ENCODE assay signal across 8 mouse cellular contexts in genomic region chr7:49245537-49246239, GRCm38 (mm10).
DNase-seq lines count a peak whose midpoint lies in the region; ATAC-seq and TF ChIP-seq lines count a peak whose summit lies in the region.

No protein-coding gene starts in this region.

- H3K36me3 ChIP-seq in hindbrain, postnatal 0 days (ENCODE audit: insufficient read depth, low read length) = no peaks in the 10 kb centered on the region

- H3K27ac ChIP-seq in gastrocnemius, adult 2 months = peak overlapping the region; percentile 87
- peak overlapping the region; percentile 84 for H3K27ac ChIP-seq in hindbrain, postnatal 0 days

- peak; percentile 11; the same call in 1 of the 2 replicates for TF ChIP-seq CTCF in gastrocnemius, adult 2 months (IDR thresholded peaks at IDR 0.05)
- TF ChIP-seq CTCF in hindbrain, postnatal 0 days (IDR thresholded peaks at IDR 0.05; ENCODE audit: low read depth) = no peak

- WGBS in hindbrain, postnatal 0 days = under 1% methylated on average over 62 of the region's 68 CpGs

- no peaks in the 10 kb centered on the region for H3K9me3 ChIP-seq in hindbrain, postnatal 0 days (ENCODE audit: low read length)

- peak; percentile 58 for DNase-seq in adipocyte (ENCODE audit: low spot score)
- peak; percentile 97 for DNase-seq in gastrocnemius, adult 2 months
- peak; percentile 98 for DNase-seq in hindbrain, postnatal 0 days (ENCODE audit: low spot score)
- DNase-seq in left cerebral cortex, adult 8-10 months (ENCODE audit: low spot score in 2 of 2) = peak; percentile 82 to 89
- DNase-seq in right cerebral cortex, adult 18-20 months = peak; percentile 95
- peak; percentile 86 for DNase-seq in urinary bladder, adult 2 months (ENCODE audit: low spot score)

- peak overlapping the region; percentile 69 for H3K9ac ChIP-seq in hindbrain, postnatal 0 days (replicated peaks; ENCODE audit: low read length)

- H3K27me3 ChIP-seq in hindbrain, postnatal 0 days (ENCODE audit: insufficient read depth, low read length) = no peaks in the 10 kb centered on the region

- peak; percentile 81 for ATAC-seq in common myeloid progenitor, adult 5-6 weeks (replicated peaks; ENCODE audit: low read depth, poor library complexity, severe bottlenecking)
- ATAC-seq in hindbrain, postnatal 0 days = peak; percentile 95
- peak; percentile 88 for ATAC-seq in megakaryocyte, adult 5-6 weeks (ENCODE audit: poor library complexity, severe bottlenecking)

- peaks cover 27% of the 10 kb centered on the region for H3K4me1 ChIP-seq in hindbrain, postnatal 0 days (ENCODE audit: insufficient read depth, low read length)

- H3K4me2 ChIP-seq in hindbrain, postnatal 0 days (ENCODE audit: low read depth, low read length) = peak overlapping the region; percentile 90

- intact Hi-C loops in gastrocnemius, adult 2 months (cut with DNase I) = no loop called here

- H3K4me3 ChIP-seq in gastrocnemius, adult 2 months = peak overlapping the region; percentile 73
- peak overlapping the region; percentile 63 for H3K4me3 ChIP-seq in hindbrain, postnatal 0 days (ENCODE audit: low read length)

Comparison
In these comparisons a context has a peak if more than half of its experiments do, and no peak if none do; other contexts are left out.
1. Peak in every context shown above with its lines: DNase-seq, ATAC-seq, H3K4me3 ChIP-seq and H3K27ac ChIP-seq.